Mouse (Mus musculus) common myeloid progenitor, adult 5-6 weeks (primary cell): ENCODE measurements around the gene Ndufa12. TPM values are rescaled to one million over a fixed set of nuclear protein-coding genes. Genes with fewer than 3 reads are reported as not detected.
A peak's percentile ranks its signal among the peaks of the same experiment; 100 is the strongest.

Source experiments
- ATAC-seq: replicated peaks from 2 replicates; pipeline ENCODE4 v1.8.0; 2016; ENCODE audit warnings: low read depth, mild to moderate bottlenecking, moderate TSS enrichment, inconsistent platforms; ENCODE audit not compliant: poor library complexity, severe bottlenecking
- total RNA-seq: library from RNA; stranded (forward); fragments of 200-1000, 187-1606 nt; gene quantifications from 2 replicates; pipeline ENCODE4 v1.2.3, GENCODE M21; 2017

The Ndufa12 gene
- total RNA-seq, 1 experiment from 2014 or later: 335 TPM

- ATAC-seq: peak; percentile 66
Observed at GRCm38 (mm10) chr10:94225026-94225750, 26.7 kb downstream of the Ndufa12 start.

GRCm38 (mm10) chr10:94230172-94230981 is 31.9 kb downstream of the Ndufa12 start:
- no peak for ATAC-seq

DNA sequence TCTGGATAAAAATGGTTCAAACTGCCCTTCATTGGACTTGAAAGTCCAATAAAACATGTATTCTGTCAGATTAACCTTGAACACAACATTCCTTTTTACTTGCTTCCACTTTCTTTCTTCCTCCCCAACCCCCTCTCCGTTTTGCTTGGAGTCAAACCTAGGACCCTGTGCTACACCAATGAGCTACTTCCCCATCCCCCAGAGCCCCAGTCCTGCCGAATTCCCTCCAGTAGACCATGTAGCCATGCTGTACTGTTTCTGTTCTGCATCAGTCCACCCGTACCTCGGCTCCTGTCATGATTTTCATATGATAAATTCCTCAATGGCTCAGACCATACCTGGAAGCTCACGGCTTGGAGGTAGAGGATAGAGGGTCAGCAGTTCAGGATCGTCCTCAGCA is 32.5 kb downstream of the Ndufa12 start:
- no peak for ATAC-seq

DNA sequence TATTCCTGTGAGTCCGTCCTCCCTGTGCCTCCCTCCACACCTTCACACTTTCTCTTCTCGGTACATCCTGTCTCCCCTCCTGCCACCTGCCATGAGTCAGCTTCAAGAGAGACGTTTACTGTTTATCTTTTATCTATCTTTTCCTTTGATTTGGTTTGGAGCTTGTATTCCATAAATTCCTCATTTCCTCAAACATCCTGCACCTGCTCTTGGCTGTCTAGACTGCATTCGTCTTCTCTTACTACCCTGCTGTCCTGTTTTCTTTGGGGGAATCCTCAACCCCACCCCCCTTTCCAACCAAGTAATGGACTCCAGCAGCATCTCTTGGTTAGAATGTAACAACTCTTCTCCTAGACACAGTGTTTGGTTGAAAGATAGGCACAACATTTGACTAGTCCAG is 36.7 kb downstream of the Ndufa12 start:
- no peak for ATAC-seq

GRCm38 (mm10) chr10:94241346-94241745 is 42.8 kb downstream of the Ndufa12 start:
- ATAC-seq: no peak

- ATAC-seq: no peak
Observed at GRCm38 (mm10) chr10:94247748-94248349, 49.3 kb downstream of the Ndufa12 start.

- ATAC-seq: peak; percentile 94
Observed at GRCm38 (mm10) chr10:94249575-94250456, 51.3 kb downstream of the Ndufa12 start.

DNA sequence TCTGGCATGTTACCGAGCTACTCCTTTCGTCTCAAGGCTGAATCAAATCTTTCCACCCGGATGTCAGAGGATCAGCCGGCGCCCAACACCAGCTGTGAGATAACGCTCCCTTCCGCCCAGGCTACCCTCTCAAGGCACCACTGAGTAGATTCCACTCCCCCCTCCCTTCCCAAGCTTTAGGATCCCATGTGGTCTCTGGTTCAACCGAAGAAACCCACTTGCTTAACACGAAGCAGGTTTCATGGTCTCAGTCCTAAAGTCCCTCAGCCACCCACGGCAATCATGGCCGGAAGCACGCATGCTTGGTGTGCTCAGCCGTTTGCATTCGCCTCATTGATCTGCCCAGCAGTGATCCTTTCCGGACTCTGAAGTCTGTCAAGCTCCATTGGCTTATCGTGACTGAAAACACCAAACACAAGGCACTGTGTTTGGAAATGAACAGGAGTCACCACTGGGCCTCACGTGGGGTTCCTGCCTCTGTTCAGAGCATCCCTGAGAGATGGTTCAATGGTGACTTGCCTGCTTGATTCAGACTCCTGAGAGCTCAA is 54.8 kb downstream of the Ndufa12 start:
- no peak for ATAC-seq

GRCm38 (mm10) chr10:94254766-94255165 is 56.2 kb downstream of the Ndufa12 start:
- ATAC-seq: no peak

DNA sequence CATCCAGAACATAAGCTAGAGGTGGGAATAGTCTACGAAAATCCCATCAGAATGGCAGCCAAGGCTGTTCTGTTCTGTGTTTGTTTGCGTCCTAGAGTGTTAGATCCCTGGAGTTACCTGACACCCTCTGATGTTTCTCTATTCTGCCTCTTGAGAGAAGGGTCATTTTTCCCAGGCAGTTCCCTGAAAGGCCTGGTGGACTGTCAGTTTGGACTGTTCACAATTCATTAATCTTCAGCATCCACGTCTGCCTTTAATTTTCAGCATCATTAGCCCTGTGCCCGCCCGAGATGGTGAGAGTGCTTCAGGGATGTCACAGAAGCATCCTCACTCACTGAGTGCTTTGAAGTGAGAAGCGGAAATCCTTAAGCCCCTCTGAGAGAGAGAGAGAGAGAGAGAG is 57.2 kb downstream of the Ndufa12 start:
- ATAC-seq: no peak

DNA sequence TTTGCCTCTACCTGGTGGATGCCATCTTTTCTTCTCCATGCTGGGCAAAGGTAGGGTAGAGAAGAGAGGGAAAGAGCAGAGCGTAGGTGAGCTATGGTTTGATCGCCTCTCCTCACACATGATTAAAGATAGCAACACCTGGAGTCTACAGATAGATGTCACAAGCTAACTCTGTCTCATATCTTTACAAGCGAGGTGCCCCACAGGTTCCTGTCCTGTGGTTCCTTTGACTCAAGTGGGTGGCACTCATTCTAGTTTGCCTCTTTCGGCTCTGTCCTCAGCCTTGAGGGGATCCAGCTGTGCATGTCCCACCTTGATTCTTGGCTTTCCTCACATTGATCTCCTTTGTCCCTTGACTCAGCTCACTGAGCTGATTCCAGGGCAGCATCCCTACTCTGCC is 58.0 kb downstream of the Ndufa12 start:
- no peak for ATAC-seq

GRCm38 (mm10) chr10:94260544-94260943 is 62.0 kb downstream of the Ndufa12 start:
- no peak for ATAC-seq

GRCm38 (mm10) chr10:94262646-94263045 is 64.1 kb downstream of the Ndufa12 start:
- no peak for ATAC-seq

GRCm38 (mm10) chr10:94263211-94263610 is 64.7 kb downstream of the Ndufa12 start:
- ATAC-seq: no peak

DNA sequence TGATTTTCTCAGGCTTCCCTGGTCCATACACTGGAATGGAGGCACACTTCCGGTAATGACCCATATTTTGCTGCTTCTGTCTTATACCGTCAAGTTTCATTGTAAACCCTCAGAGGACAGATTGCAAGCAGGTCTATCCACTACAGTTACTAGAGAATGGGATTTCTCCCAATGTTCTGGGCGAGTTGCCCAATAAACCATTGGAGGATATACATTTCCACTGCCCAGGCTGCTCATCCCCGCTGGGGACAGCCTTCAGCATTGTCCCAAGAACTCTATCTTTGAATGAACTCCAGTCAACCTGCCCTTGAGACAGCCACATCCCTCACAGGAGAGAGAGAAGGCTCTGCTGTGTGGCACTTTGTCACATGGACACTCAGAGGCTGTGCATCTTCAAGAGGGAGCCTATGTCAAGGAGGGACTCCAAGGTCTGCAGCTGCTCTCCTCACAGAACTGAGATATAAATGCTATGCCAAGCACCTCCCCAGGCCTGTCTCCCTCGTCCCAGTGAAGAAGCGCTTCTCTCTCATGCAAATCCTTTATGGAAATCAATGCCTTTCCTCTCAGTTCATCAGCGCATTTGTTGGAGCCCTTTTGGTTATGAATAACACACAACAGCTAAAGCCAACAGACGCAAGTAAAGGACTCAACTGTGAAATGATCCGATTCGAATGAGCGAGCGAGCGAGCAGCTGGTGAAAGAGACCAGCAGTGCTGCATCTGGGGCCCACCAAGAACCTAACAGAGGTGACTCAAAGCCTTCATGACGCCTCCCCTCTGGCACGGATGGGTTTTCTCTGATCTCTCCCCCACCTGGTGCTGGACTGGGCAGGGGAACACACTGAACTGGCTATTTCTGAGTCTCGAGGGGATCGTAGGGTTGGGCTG is 67.4 kb downstream of the Ndufa12 start:
- ATAC-seq: no peak
